Comparison of ENCODE assay signal across 8 mouse cellular contexts in genomic region chr4:138107441-138108409, GRCm38 (mm10).
DNase-seq lines count a peak whose midpoint lies in the region; ATAC-seq and TF ChIP-seq lines count a peak whose summit lies in the region.

No protein-coding gene starts in this region.

- no peak for TF ChIP-seq POLR2A in bone marrow macrophage, adult 2 months (IDR thresholded peaks at IDR 0.05; ENCODE audit: borderline replicate concordance, low read depth, low read length)

- H3K27me3 ChIP-seq in embryonic facial prominence, embryonic 15.5 days = no peaks in the 10 kb centered on the region
- H3K27me3 ChIP-seq in midbrain, embryonic 16.5 days (ENCODE audit: control insufficient read depth, insufficient read depth, low read depth, low read length) = no peaks in the 10 kb centered on the region
- H3K27me3 ChIP-seq in stomach, embryonic 16.5 days (ENCODE audit: control insufficient read depth, insufficient read depth, low read length) = no peaks in the 10 kb centered on the region

- ATAC-seq in embryonic facial prominence, embryonic 15.5 days (ENCODE audit: insufficient number of reproducible peaks, low FRiP score, low TSS enrichment, low read depth) = peak; percentile 51; the same call in 1 of the 2 replicates
- peak; percentile 73; the same call in 1 of the 2 replicates for ATAC-seq in midbrain, embryonic 16.5 days
- peak; percentile 81; the same call in 1 of the 2 replicates for ATAC-seq in stomach, embryonic 16.5 days (ENCODE audit: insufficient read depth, low FRiP score)

- no peaks in the 10 kb centered on the region for H3K9me3 ChIP-seq in embryonic facial prominence, embryonic 15.5 days (replicated peaks)
- no peaks in the 10 kb centered on the region for H3K9me3 ChIP-seq in midbrain, embryonic 16.5 days (replicated peaks; ENCODE audit: control insufficient read depth, low read length, poor library complexity, severe bottlenecking)
- H3K9me3 ChIP-seq in stomach, embryonic 16.5 days (replicated peaks; ENCODE audit: control insufficient read depth, low read length) = no peaks in the 10 kb centered on the region

- H3K27ac ChIP-seq in bone marrow macrophage, adult 2 months (ENCODE audit: insufficient read depth, low read depth, low read length) = no peak overlapping the region
- no peak overlapping the region for H3K27ac ChIP-seq in embryonic facial prominence, embryonic 15.5 days (replicated peaks)
- H3K27ac ChIP-seq in midbrain, embryonic 16.5 days (ENCODE audit: low read length) = no peak overlapping the region; the same call in 1 of the 2 replicates
- H3K27ac ChIP-seq in stomach, embryonic 16.5 days (ENCODE audit: low read length) = no peak overlapping the region

- no peaks in the 10 kb centered on the region for H3K4me1 ChIP-seq in bone marrow macrophage, adult 2 months (ENCODE audit: control insufficient read depth, insufficient read depth, low read length)
- H3K4me1 ChIP-seq in embryonic facial prominence, embryonic 15.5 days = 0 out of 2 replicates have a peak, but pooled peaks cover 7% of the 10 kb centered on the region
- 0 out of 2 replicates have a peak, but pooled peaks cover 2% of the 10 kb centered on the region for H3K4me1 ChIP-seq in midbrain, embryonic 16.5 days (ENCODE audit: control insufficient read depth, insufficient read depth, low read length)
- no peaks in the 10 kb centered on the region for H3K4me1 ChIP-seq in stomach, embryonic 16.5 days (ENCODE audit: control insufficient read depth, insufficient read depth, low read length)

- H3K4me3 ChIP-seq in bone marrow macrophage, adult 2 months (ENCODE audit: insufficient read depth, low read length) = no peak overlapping the region
- no peak overlapping the region for H3K4me3 ChIP-seq in embryonic facial prominence, embryonic 15.5 days (replicated peaks)
- no peak overlapping the region for H3K4me3 ChIP-seq in midbrain, embryonic 16.5 days (ENCODE audit: low read depth, low read length)
- H3K4me3 ChIP-seq in stomach, embryonic 16.5 days (replicated peaks; ENCODE audit: low read length) = no peak overlapping the region

- 76% methylated on average over 7 of the region's 7 CpGs for WGBS in embryonic facial prominence, embryonic 15.5 days
- 82% methylated on average over 7 of the region's 7 CpGs for WGBS in midbrain, embryonic 16.5 days
- WGBS in stomach, embryonic 16.5 days = 80% methylated on average over 7 of the region's 7 CpGs

- 0 out of 2 replicates have a peak, but pooled peaks have one; percentile 20 for TF ChIP-seq CTCF in bone marrow macrophage, adult 2 months (IDR thresholded peaks at IDR 0.05; ENCODE audit: low read depth, low read length)

- intact Hi-C loops in left cerebral cortex, postnatal 10 days (cut with DNase I) = loop anchor here (10.0 kb wide), 3 partner anchors 113 to 263 kb away; partner anchors contain the start of gene Eif4g3

- DNase-seq in spleen, adult 12 weeks (ENCODE audit: low spot score) = peak; percentile 19
- no peak for DNase-seq in spleen, postnatal 14 days (ENCODE audit: low spot score in 2 of 2)
- peak; percentile 60 for DNase-seq in hindlimb bud, embryonic 11.5 days (ENCODE audit: extremely low spot score, low read depth, low spot score)
- DNase-seq in left cerebral cortex, postnatal 10 days (ENCODE audit: extremely low spot score in 1 of 2, low spot score in 2 of 2) = peak; percentile 52 to 78

- H3K4me2 ChIP-seq in embryonic facial prominence, embryonic 15.5 days (replicated peaks) = no peak overlapping the region
- no peak overlapping the region for H3K4me2 ChIP-seq in midbrain, embryonic 16.5 days (ENCODE audit: low read length)
- no peak overlapping the region for H3K4me2 ChIP-seq in stomach, embryonic 16.5 days (ENCODE audit: low read depth, low read length)

- H3K36me3 ChIP-seq in embryonic facial prominence, embryonic 15.5 days = peaks cover 72% of the 10 kb centered on the region
- H3K36me3 ChIP-seq in midbrain, embryonic 16.5 days (ENCODE audit: control insufficient read depth, insufficient read depth, low read length) = peaks cover 21% of the 10 kb centered on the region
- peaks cover 26% of the 10 kb centered on the region; the same call in 1 of the 2 replicates for H3K36me3 ChIP-seq in stomach, embryonic 16.5 days (ENCODE audit: control insufficient read depth, insufficient read depth, low read length)

- no peak overlapping the region for H3K9ac ChIP-seq in embryonic facial prominence, embryonic 15.5 days
- no peak overlapping the region for H3K9ac ChIP-seq in midbrain, embryonic 16.5 days (ENCODE audit: low read depth, low read length)
- H3K9ac ChIP-seq in stomach, embryonic 16.5 days (ENCODE audit: low read length) = no peak overlapping the region

Comparison
In these comparisons a context has a peak if more than half of its experiments do, and no peak if none do; other contexts are left out.
1. DNase-seq: peak in spleen, adult 12 weeks (single experiment), hindlimb bud, embryonic 11.5 days (single experiment) and left cerebral cortex, postnatal 10 days (2 of 2); none in spleen, postnatal 14 days (0 of 2).
2. Peak in every context shown above with its lines, with median percentiles within 50 percentile points of each other: ATAC-seq.